Mouse (Mus musculus): ENCODE measurements around the gene Orai3.
A peak's percentile ranks its signal among the peaks of the same experiment; 100 is the strongest.
"Not testable (repeated sequence)": the region's sequence is repeated elsewhere in the genome, so short reads cannot be mapped to it uniquely, and the experiment has no call there.

Orai3 gene

GRCm38 (mm10) chr7:127763642-127764041, 6.0 kb upstream of the Orai3 start:
- DNase-seq (ENCODE audit: low spot score): no peak

DNA sequence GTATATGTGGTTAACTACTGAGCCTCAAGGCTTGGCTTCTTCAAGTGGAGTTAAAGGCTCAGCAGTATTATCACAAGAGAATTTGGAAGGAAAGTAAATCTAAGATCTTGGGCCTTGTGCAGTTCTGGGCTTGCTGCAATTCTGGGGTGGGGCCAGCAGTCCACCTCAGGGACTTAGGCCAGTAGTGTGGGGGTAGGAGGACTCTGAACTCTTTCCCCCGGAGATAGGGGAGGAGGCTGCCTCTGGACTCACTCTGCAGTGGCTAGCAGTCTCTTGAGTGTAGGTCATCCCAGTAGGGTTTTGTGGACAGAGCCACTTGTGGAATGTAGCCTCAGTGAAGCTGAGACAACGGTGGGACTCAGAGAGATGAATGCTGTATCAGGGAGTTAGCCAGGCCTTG, 3.9 kb upstream of the Orai3 start:
- no peak for DNase-seq (ENCODE audit: low spot score)

DNA sequence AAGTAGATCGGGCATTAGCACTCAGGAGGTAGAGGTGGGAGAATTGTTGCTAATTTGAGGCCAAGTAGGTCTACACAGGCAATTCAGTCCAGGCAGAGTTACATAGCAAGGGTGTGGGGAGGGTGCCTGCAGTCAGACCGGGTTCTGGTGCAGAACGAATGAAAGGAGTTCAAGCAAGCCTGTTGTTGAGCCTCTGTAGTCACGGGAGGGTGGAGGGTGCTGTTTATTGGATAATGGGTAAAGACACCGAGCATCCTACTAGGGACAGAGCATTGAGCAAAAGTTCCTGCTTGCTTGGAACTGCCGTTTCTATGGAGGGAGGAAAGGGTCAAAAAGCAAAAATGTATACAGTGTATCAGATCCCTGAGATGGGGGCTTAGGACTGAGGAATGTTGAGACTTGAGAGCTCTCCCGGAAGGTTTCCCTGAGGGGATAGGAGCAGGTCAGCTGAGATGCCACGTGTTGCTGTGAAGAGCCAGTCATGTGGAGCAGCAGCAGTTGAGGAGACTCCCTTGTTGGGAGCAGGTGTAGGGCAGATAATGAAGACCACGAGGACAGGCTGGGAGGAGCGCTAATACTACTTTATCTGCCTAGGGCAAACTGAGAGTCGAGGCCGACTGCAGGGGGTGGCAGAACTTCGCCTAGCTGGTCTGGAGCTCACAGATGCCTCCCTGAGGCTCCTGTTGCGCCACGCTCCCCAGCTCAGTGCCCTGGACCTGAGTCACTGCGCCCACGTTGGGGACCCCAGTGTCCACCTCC, 2.6 kb upstream of the Orai3 start:
- DNase-seq (ENCODE audit: low spot score): no peak

GRCm38 (mm10) chr7:127767671-127768345, 1.8 kb upstream of the Orai3 start:
- no peak for DNase-seq (ENCODE audit: low spot score)

DNA sequence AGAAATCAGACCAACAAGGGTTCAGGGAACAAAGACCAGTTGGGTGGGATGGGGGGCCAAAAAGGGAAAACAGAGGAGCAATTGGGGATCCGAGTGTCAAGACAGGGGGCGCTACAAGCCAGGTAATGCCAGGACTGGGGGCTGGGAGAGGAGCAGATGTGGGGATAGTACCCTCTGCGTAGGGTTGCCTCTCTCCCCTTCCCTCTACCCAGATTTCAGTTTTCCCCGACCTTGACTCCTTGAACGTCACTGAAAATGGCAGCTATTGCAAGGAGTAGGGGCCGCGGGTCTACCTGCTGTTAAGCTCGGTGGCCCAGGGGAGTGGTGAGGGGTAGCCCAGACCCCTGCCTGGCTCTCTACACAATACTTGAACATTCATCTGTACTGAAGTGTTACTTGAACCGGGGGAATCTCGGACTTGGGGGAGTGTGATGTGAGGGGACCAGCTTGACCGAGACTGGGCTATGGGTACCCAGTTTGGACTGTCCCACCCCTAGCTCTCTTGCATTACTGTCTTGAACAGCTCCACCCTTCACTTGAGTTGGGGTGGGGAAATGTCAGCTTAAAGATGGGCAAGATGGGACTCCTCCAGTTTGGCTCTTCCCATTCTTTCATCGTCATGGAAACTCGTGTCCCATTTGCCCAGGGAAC, 1.1 kb upstream of the Orai3 start:
- DNase-seq (ENCODE audit: low spot score): peak; percentile 46

GRCm38 (mm10) chr7:127768997-127769593, 520 bp upstream of the Orai3 start:
- peak; percentile 97 for DNase-seq (ENCODE audit: low spot score)

DNA sequence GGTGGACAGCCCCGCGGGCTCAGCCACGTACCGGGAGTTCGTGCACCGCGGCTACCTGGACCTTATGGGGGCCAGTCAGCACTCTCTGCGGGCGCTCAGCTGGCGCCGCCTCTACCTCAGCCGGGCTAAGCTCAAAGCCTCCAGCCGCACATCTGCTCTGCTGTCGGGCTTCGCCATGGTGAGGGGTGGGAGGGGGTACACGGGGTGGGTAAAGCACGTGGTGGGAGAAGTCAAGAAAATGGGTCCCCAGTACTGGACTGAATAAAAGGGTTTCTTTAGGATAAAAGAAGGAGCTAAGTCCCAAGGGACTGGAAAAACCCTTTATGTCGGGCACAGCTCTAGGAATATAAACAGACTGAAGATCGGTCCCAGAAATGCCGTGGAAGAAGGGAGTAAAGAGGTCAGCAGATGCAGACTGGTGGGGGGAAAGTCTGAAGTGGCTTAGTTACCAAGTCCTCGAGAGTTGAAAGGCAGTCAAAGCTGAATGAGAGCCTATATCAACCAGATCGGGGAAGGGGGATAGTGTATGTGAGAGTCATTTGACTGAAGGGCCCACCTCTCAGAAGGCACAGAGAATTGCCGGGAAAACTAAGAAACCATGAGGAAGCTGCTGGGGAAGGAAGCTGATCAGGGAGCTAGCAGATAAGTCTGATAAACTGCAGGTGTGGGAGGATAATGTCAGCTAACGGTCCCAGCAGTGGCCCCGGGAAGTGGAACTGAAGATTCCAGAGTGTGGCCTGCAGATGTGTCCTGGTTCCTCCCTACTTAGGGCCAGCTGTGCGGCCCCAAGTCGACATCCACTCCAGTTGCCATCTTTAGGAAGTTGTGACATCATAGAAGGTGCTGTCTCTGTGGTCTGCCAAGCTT, 657 bp downstream of the Orai3 start:
- no peak for DNase-seq (ENCODE audit: low spot score)

GRCm38 (mm10) chr7:127771262-127771661, 1.6 kb downstream of the Orai3 start:
- DNase-seq (ENCODE audit: low spot score): peak; percentile 59

- no peak for DNase-seq (ENCODE audit: low spot score)
These were observed 2.5 kb downstream of the Orai3 start for GRCm38 (mm10) chr7:127772080-127772479.

DNA sequence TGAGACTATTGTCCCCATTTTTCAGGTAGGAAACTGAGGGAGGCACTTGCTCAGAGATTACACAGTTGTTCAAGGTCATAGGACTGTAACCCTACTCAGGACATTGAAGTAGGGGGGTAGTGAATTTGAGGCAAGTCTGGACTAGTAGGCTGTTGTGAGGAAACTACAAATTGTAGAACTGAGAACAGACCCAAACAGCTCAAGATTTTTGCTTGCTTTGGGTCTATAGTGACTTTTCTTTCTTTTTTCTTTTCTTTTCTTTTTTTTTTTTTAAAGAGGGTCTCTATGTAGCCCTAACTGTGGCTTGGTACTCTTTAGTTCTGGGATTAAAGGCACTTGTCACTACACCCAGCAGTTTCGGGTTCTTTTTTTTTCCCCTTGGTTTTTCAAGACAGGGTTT, 2.9 kb downstream of the Orai3 start:
- DNase-seq (ENCODE audit: low spot score): no peak

DNA sequence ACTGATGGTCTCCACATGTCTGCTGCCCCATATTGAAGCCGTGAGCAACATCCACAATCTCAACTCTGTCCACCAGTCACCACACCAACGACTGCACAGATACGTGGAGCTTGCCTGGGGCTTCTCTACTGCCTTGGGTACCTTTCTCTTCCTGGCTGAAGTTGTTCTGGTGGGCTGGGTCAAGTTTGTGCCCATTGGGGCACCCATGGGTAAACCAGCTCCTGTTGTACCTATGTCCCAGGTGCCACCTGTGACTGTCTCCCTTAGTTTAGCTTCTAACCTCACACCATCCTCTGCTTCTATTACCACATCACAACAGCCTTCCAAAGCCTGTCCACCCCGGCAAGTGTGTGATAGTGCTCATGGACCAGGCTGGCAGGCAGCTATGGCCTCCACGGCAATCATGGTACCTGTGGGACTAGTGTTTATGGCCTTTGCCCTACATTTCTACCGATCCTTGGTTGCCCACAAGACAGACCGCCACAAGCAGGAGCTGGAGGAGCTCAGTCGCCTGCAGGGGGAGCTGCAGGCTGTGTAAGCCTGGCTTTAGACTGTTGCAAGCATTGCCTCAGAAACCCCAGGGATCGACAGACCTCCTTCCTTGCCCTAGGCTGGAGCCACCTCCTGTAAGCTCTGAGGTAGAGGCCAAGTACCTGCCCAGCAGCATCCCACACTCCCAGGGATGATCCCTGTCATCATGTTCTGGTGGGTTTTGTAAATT, 4.2 kb downstream of the Orai3 start:
- peak; percentile 74 for DNase-seq (ENCODE audit: low spot score)

DNA sequence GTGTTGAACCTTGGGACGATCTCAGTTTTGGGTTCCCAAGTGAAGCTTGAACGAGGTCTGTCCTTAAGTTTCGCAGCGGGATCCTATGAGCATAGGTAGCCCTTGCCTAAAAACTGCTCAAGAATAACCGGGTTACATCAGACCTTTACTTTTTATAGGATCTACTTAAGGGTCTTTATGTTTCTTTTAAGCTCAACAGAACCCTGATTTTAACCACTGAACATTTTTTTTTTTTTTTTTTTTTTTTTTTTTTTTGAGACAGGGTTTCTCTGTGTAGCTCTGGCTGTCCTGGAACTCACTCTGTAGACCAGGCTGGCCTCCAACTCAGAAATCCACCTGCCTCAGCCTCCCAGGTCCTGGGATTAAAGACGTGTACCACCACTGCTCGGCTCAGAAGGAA, 6.2 kb downstream of the Orai3 start:
- DNase-seq (ENCODE audit: low spot score): not testable (repeated sequence)

GRCm38 (mm10) chr7:127776426-127776825, 6.8 kb downstream of the Orai3 start, which contains the start of gene Setd1a:
TSS of gene Setd1a (plus strand) at chr7:127776670.
- peak; percentile 88 for DNase-seq (ENCODE audit: low spot score)

- DNase-seq (ENCODE audit: low spot score): peak; percentile 96
These were observed 7.4 kb downstream of the Orai3 start for GRCm38 (mm10) chr7:127776878-127777473.

- peak; percentile 54 for DNase-seq (ENCODE audit: low spot score)
These were observed 8.1 kb downstream of the Orai3 start for GRCm38 (mm10) chr7:127777474-127778266.

DNA sequence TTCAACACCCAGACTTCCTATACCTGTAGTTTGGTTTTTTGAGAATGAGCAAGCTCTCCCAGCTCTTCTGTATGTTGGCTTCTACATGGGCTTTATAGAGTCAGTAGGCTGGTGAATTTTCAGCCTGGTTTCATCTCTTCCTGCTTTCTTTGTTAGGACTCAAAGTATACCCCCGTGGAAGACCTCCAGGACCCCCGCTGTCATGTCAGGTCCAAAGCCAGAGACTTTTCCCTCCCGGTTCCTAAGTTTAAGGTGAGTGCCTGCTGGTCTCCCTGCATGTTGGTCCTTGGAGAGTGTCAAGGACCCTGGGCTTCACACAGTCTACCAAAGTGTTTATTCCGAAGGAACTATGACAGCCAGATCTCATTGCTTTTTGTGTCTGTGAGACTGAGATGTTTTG, 8.7 kb downstream of the Orai3 start:
- DNase-seq (ENCODE audit: low spot score): no peak

DNA sequence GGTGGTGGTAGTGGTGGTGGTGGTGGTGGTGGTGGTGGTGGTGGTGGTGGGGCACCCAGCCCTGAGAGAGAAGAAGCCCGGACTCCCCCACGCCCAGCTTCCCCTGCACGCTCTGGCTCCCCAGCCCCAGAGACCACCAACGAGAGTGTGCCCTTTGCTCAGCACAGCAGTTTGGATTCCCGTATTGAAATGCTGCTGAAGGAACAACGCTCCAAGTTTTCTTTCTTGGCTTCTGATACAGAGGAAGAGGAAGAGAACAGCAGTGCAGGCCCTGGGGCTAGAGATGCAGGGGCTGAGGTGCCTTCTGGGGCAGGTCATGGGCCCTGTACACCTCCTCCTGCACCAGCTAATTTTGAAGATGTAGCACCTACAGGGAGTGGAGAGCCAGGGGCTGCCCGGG, 15.7 kb downstream of the Orai3 start, which contains the start of gene Gm49388:
Gene Gm49388 (plus strand): TSS at position 301 of the 400 bp plus-strand sequence.
- no peak for DNase-seq (ENCODE audit: low spot score)

- no peak for DNase-seq (ENCODE audit: low spot score)
These were observed 27.6 kb downstream of the Orai3 start for GRCm38 (mm10) chr7:127797076-127797845.

- DNase-seq (ENCODE audit: low spot score): no peak
These were observed 29.0 kb downstream of the Orai3 start for GRCm38 (mm10) chr7:127798591-127798990.
